11 mouse cellular contexts compared by ENCODE assay signal in the genomic region with DNA sequence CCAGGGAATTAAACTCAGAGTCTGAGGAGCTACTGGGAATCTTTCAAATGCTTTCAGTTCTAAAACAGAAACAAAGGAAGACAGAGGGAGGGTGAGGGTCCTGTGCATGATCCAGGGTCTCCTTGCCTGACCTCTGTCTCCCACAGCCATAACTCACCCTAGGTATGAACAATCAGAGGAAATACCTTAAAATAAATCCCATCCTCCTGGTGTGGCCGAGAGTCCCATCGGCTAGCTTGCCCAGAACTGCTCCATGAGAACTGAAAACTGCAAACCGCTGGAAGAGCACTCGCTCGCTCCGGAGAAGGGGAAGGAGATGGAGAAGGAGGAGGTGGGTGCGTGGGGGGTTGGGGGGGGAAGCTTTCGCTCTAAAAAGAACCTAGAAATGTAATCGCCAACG. TPM values are rescaled to one million over a fixed set of nuclear protein-coding genes. Genes with fewer than 3 reads are reported as not detected.
DNase-seq lines count a peak whose midpoint lies in the region; ATAC-seq lines count a peak whose summit lies in the region.
"Had no signal": no experiment of that assay in that cellular context is flagged by ENCODE, and none has a peak within 500 bp of the region (broad histone marks: within the 10 kb centered on the region; RNA-seq: fewer than 3 reads in every experiment).

No protein-coding gene starts in this region.

- no peak for DNase-seq in heart, adult 18-20 months
- DNase-seq in neural tube, embryonic 10.5 days (ENCODE audit: extremely low spot score, low spot score): peak; percentile 59
- no peak for DNase-seq in spleen, adult 12 weeks (ENCODE audit: low spot score)
- no peak for DNase-seq in cerebellum, adult 18-20 months
- DNase-seq in cerebellum, postnatal 14 days: no peak
- DNase-seq: cerebellum, postnatal 36 days had no signal

- H3K4me1 ChIP-seq in heart, embryonic 12.5 days (replicated peaks): peaks cover 6% of the 10 kb centered on the region
- no peaks in the 10 kb centered on the region for H3K4me1 ChIP-seq in heart, embryonic 16.5 days (ENCODE audit: control insufficient read depth, insufficient read depth, low read length)
- H3K4me1 ChIP-seq in kidney, embryonic 16.5 days (ENCODE audit: insufficient read depth, low read length): peaks cover 84% of the 10 kb centered on the region

- H3K4me2 ChIP-seq in heart, embryonic 12.5 days: peak overlapping the region; percentile 20; the same call in 1 of the 2 replicates
- peak overlapping the region; percentile 49 for H3K4me2 ChIP-seq in heart, embryonic 16.5 days (ENCODE audit: low read depth, low read length)
- H3K4me2 ChIP-seq in kidney, embryonic 16.5 days (replicated peaks; ENCODE audit: low read depth, low read length): peak overlapping the region; percentile 72

- peaks cover 100% of the 10 kb centered on the region for H3K27me3 ChIP-seq in heart, embryonic 12.5 days (replicated peaks)
- H3K27me3 ChIP-seq in heart, embryonic 16.5 days (ENCODE audit: control insufficient read depth, insufficient read depth, low read length): peaks cover 97% of the 10 kb centered on the region
- no peaks in the 10 kb centered on the region for H3K27me3 ChIP-seq in kidney, embryonic 16.5 days (ENCODE audit: insufficient read depth, low read length)

- no peak overlapping the region for H3K4me3 ChIP-seq in heart, embryonic 12.5 days
- H3K4me3 ChIP-seq in heart, embryonic 16.5 days (ENCODE audit: low read length): peak overlapping the region; percentile 25
- H3K4me3 ChIP-seq in kidney, embryonic 16.5 days (ENCODE audit: low read length): peak overlapping the region; percentile 63
- H3K4me3 ChIP-seq: layer of hippocampus, adult 2 months had no signal

- H3K9ac ChIP-seq in heart, embryonic 12.5 days: no peak overlapping the region
- H3K9ac ChIP-seq in heart, embryonic 16.5 days (ENCODE audit: low read length): peak overlapping the region; percentile 15; the same call in 1 of the 2 replicates
- H3K9ac ChIP-seq in kidney, embryonic 16.5 days (replicated peaks; ENCODE audit: low read length): peak overlapping the region; percentile 89

- H3K36me3 ChIP-seq in heart, embryonic 12.5 days: no peaks in the 10 kb centered on the region
- no peaks in the 10 kb centered on the region for H3K36me3 ChIP-seq in heart, embryonic 16.5 days (ENCODE audit: control insufficient read depth, insufficient read depth)
- no peaks in the 10 kb centered on the region for H3K36me3 ChIP-seq in kidney, embryonic 16.5 days (ENCODE audit: insufficient read depth, low read length)

- no peak overlapping the region for H3K27ac ChIP-seq in heart, embryonic 12.5 days (ENCODE audit: poor library complexity, severe bottlenecking)
- H3K27ac ChIP-seq in heart, embryonic 16.5 days (ENCODE audit: low read length): no peak overlapping the region; the same call in 1 of the 2 replicates
- peak overlapping the region; percentile 97 for H3K27ac ChIP-seq in kidney, embryonic 16.5 days (ENCODE audit: low read length)
- H3K27ac ChIP-seq: layer of hippocampus, adult 2 months had no signal

- 2% methylated on average over 10 of the region's 10 CpGs for WGBS in heart, embryonic 12.5 days
- WGBS in heart, embryonic 16.5 days: 8% methylated on average over 10 of the region's 10 CpGs
- 11% methylated on average over 10 of the region's 10 CpGs for WGBS in kidney, embryonic 16.5 days

- no peak for ATAC-seq in heart, embryonic 12.5 days (ENCODE audit: insufficient number of reproducible peaks, low FRiP score)
- ATAC-seq in heart, embryonic 16.5 days (replicated peaks; ENCODE audit: extremely low read depth, insufficient read depth, low FRiP score): no peak
- no peak for ATAC-seq in kidney, embryonic 16.5 days (ENCODE audit: low FRiP score, low TSS enrichment)

- H3K9me3 ChIP-seq in heart, embryonic 12.5 days (replicated peaks): no peaks in the 10 kb centered on the region
- no peaks in the 10 kb centered on the region for H3K9me3 ChIP-seq in heart, embryonic 16.5 days (replicated peaks; ENCODE audit: control insufficient read depth, low read length)
- no peaks in the 10 kb centered on the region for H3K9me3 ChIP-seq in kidney, embryonic 16.5 days (ENCODE audit: low read length)

RNA-seq across cellular contexts. Expression of gene 5730596B20Rik, which starts 2.4 kb away (rescaled TPM):
- polyA plus RNA-seq in heart, embryonic 12.5 days (2016; fragmentation: Nextera tagmentation; extraction: Ambion mirVana): 0.15 and 0.36 TPM in 2 replicates
- not detected for total RNA-seq in heart, adult 18-20 months (2021)
- 0.13 and 0.32 TPM in 2 replicates for polyA plus RNA-seq in heart, embryonic 16.5 days (2015; fragmentation: Nextera tagmentation; extraction: Ambion mirVana)
- 1.7 and 2.5 TPM in 2 replicates for polyA plus RNA-seq in kidney, embryonic 16.5 days (2015; fragmentation: Nextera tagmentation; extraction: Ambion mirVana)
- total RNA-seq: layer of hippocampus, adult 2 months; megakaryocyte progenitor cell, adult 5-6 weeks had no signal

RNA-seq across cellular contexts. Expression of gene Hoxa4, which starts 11.9 kb away (rescaled TPM):
- 0.38 and 0.39 TPM in 2 replicates for polyA plus RNA-seq in heart, embryonic 12.5 days (2016; fragmentation: Nextera tagmentation; extraction: Ambion mirVana)
- total RNA-seq in heart, adult 18-20 months (2021): under 1 TPM in 1 of 2 experiments, not detected in 1; 0.41 TPM
- 0.54 TPM in 1 of 2 replicates, not detected in the other for polyA plus RNA-seq in heart, embryonic 16.5 days (2015; fragmentation: Nextera tagmentation; extraction: Ambion mirVana)
- polyA plus RNA-seq in kidney, embryonic 16.5 days (2015; fragmentation: Nextera tagmentation; extraction: Ambion mirVana): 1.2 and 1.4 TPM in 2 replicates
- total RNA-seq: layer of hippocampus, adult 2 months had no signal

RNA-seq across cellular contexts. Expression of gene Hoxa2, which starts 15.1 kb away (rescaled TPM):
- 0.98 and 1.2 TPM in 2 replicates for polyA plus RNA-seq in heart, embryonic 12.5 days (2016; fragmentation: Nextera tagmentation; extraction: Ambion mirVana)
- total RNA-seq in heart, adult 18-20 months (2021): under 1 TPM; 0.15 TPM
- polyA plus RNA-seq in heart, embryonic 16.5 days (2015; fragmentation: Nextera tagmentation; extraction: Ambion mirVana): 1.5 and 2.0 TPM in 2 replicates
- 2.1 and 2.6 TPM in 2 replicates for polyA plus RNA-seq in kidney, embryonic 16.5 days (2015; fragmentation: Nextera tagmentation; extraction: Ambion mirVana)
- total RNA-seq: layer of hippocampus, adult 2 months had no signal

RNA-seq across cellular contexts. Expression of gene Hoxa1, which starts 21.6 kb away (rescaled TPM):
- polyA plus RNA-seq in heart, embryonic 12.5 days (2016; fragmentation: Nextera tagmentation; extraction: Ambion mirVana): 0.89 and 1.3 TPM in 2 replicates
- under 1 TPM; 0.12 to 0.23 TPM for total RNA-seq in heart, adult 18-20 months (2021)
- 0.44 and 0.68 TPM in 2 replicates for polyA plus RNA-seq in heart, embryonic 16.5 days (2015; fragmentation: Nextera tagmentation; extraction: Ambion mirVana)
- polyA plus RNA-seq in kidney, embryonic 16.5 days (2015; fragmentation: Nextera tagmentation; extraction: Ambion mirVana): 0.81 and 0.82 TPM in 2 replicates
- total RNA-seq: layer of hippocampus, adult 2 months had no signal

RNA-seq across cellular contexts. Expression of gene Hoxa5, which starts 24.7 kb away (rescaled TPM):
- 0.96 and 1.7 TPM in 2 replicates for polyA plus RNA-seq in heart, embryonic 12.5 days (2016; fragmentation: Nextera tagmentation; extraction: Ambion mirVana)
- under 1 TPM; 0.40 to 0.59 TPM for total RNA-seq in heart, adult 18-20 months (2021)
- polyA plus RNA-seq in heart, embryonic 16.5 days (2015; fragmentation: Nextera tagmentation; extraction: Ambion mirVana): 1.3 and 3.3 TPM in 2 replicates
- 9.0 and 9.5 TPM in 2 replicates for polyA plus RNA-seq in kidney, embryonic 16.5 days (2015; fragmentation: Nextera tagmentation; extraction: Ambion mirVana)
- total RNA-seq: layer of hippocampus, adult 2 months had no signal

Comparison
In these comparisons a context has a peak if more than half of its experiments do, and no peak if none do; other contexts are left out.
1. H3K4me2 ChIP-seq: peak in every context shown above with its lines; median percentile 72 in kidney, embryonic 16.5 days; 49 in heart, embryonic 16.5 days; 20 in heart, embryonic 12.5 days.